Mouse (Mus musculus) skeletal muscle tissue, adult 2 months (tissue): ENCODE results near the gene Csrnp2.
"Not testable (repeated sequence)": the region's sequence is repeated elsewhere in the genome, so short reads cannot be mapped to it uniquely, and the experiment has no call there.

Experiments used
- DNase-seq: peaks from one replicate; pipeline ENCODE4 v3.0.0-alpha.2; 2012; ENCODE audit warnings: low read depth, low spot score

The Csrnp2 gene

DNA sequence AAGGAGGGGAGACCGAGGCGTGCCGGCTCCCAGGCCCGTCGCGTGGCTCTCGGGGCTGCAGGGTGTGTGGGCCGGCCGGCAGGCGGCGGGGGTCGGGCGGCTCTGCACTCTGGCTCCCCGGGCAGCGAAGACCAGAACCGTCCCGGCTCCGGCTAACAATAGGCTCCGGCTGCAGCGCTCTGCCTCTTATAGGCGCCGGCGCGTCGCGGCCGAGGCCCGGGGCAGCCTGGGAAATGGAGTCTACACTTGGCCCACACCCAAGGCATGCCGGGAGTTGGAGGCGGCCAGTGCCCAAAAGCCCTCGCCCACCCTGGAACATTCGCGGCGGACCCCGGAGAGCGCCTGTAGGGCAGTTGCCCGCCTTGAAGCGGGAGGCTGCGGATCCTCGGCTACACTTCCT is at the start of gene Csrnp2:
Gene Csrnp2, minus strand, starts transcription at position 387 of the 400 bp plus-strand sequence.
- peak; percentile 88 for DNase-seq

DNA sequence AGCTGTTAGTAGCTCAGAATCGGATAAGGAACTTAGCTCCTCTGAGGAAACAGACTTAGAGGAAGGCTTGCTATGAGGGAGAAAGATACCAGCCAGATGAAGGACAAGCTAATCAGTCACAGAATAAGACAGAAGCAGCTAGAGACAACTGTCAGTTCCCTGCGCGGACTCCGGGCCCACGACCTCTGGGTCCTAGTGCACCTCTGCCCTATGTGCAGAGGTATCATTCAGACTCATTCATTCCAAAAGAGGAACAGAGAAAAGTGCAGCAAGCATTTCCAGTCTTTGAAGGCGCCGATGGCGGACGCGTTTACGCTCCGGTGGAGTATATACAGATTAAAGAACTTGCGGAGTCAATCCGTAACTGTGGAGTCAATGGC is 48.4 kb upstream of the Csrnp2 start:
- not testable (repeated sequence) for DNase-seq

DNA sequence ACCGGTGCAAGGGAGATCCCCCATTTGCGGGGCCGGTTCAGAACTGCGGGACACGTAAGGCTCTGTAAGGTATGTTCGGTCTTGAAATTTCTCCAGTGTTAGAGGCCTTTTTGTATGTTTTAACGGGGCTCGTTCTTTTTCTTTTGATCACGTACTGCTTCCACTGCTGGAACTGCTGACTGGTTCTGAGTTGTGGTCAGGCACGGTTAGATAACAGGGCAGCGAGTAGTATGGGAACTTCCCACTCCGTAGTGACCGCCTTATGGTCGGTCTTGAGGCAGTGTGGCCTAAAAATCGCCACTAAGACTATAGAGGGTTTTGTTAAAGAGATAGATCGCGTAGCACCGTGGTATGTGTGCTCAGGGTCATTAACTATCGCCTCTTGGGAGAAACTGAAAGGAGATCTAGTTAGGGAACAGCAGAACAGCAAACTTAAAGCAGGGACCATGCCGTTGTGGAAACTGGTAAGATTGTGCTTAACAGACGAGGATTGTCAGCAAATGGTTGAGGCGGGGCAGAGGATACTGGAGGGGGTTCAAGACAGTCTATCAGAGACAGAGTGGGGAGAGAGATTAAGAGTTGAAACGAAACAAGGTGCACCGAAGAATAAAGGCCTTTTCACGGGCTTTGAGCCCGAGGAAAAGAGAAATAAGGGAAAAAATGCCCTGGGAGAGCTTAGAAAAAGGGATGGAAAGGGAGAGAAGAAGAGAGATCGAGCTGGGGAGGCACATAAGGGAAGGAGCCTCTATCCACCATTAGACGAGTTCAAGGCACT is 47.8 kb upstream of the Csrnp2 start:
- DNase-seq, result not testable (repeated sequence)

DNA sequence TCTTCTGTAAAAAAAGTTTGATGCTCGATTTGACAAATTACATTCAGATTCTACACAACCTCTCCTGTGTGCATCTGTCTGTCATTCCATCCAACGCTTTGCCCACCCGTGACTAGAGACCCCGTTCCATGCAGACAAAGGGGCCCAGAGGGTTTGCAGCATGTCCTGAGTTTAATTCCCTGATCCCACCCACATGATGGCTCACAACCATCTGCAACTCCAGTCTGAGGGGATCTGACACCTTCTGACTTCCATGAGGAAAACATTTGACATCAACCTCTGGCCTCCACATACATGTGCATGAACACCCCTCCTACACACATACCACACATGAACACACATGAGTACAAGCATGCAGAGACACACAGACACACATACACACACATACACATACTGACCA is 46.1 kb upstream of the Csrnp2 start:
- DNase-seq, result no peak

DNA sequence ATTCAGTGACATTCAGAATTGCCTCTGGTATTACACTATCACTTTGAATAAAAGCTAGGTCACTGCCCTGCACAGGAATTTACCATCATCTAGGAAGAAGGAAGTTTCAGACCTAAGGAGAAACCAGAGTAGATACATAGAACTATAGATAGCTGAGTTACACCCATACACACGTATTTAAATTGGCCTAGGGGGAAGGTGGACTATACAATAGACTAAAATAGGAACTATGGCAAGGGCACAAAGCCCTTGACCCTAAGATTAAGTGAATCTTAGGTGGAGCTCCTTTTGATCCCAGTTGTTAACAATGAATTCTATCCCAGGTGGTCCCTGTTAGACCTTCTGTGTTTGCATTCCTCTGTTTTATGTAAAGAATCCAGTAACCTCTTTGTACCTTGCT is 45.7 kb upstream of the Csrnp2 start:
- not testable (repeated sequence) for DNase-seq

DNA sequence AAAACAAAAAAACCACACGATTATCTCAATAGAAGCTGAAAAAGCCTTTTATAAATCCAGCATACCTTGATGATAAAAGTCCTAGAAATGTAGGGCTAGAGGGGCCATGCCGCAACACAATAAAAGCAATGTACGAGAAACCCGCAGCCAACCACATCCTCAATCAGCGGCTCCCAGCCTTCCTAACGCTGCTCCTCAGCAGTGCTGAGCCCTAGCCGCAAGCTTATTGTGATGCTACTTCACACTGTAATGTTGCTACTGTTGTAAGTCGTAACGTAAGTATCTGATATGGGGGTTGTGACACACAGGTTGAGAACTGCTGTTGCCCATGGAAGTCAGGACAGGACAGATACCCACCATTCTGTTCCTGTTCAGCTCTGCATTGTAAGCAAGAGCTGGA is 44.1 kb upstream of the Csrnp2 start:
- no peak for DNase-seq

DNA sequence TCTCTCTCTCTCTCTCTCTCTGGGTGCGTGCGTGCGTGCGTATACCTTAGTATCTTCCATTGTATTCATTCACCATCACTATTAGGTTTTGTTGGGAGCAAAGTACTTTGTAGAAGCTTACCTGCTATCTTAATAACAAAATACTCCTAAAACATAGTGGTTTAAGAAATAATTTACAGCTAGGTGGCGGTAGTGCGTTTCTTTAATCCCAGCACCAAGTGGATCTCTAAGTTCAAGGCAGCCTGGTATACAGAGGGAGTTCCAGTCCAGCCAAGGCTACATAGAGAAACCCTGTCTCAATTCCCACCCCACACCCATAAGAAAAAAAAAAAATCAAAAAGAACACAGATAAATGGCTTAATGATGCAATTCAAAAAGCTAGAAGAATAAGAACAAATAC is 42.6 kb upstream of the Csrnp2 start:
- peak; percentile 34 for DNase-seq

DNA sequence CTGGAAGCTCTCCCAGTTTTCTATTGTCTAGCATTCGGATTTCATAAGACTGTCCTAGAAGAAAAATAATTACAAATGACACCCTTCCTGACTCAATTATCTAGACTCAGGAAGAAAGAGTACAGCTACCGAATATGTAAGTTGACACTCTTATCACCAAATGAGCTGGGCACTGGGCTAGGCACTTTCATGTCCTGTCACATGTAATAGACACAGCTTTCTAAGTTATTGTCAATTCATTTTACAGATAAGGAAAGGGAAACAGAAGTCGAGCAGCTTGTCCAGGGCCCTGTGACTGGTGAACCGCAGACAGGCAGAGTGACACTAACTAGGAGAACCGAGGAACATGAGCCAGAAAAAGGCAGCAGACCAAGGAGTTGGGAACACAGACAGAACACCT is 32.6 kb upstream of the Csrnp2 start:
- no peak for DNase-seq

DNA sequence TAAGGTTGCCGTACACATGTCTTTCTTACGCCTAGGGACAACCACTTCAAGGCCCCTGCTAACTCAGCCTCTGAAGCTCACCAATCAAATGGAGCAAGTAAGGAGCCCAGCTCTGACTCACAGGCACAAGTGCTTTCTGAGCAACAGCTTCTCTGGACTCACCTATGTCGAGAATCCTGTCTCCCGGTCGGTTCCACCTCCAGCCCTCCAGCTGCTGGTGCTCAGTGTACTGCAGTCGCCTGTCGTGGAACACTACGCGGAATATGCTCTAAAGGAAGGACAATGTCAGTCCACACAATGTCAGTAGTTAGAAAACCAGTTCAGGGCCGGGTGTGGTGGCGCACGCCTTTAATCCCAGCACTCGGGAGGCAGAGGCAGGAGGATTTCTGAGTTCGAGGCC is 30.1 kb upstream of the Csrnp2 start:
- no peak for DNase-seq

DNA sequence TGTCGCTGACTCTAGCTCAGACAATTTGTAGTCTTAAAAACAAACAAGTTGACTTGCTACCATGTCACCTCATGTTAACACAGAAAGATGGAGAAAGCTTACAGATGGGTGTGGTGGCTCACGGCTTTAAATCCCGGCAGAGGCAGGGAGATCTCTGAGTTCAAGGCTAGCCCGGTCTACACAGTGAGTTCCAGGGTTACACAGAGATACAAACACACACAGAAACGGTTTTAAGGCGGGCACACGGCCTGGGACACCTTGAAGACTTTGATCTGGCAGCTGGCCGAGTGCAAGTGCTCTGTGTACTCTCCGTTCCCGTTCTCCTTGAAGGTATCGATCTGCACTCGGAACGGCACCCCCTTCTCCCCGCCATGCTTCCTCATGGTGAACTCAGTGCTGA is 25.0 kb upstream of the Csrnp2 start:
- no peak for DNase-seq

DNA sequence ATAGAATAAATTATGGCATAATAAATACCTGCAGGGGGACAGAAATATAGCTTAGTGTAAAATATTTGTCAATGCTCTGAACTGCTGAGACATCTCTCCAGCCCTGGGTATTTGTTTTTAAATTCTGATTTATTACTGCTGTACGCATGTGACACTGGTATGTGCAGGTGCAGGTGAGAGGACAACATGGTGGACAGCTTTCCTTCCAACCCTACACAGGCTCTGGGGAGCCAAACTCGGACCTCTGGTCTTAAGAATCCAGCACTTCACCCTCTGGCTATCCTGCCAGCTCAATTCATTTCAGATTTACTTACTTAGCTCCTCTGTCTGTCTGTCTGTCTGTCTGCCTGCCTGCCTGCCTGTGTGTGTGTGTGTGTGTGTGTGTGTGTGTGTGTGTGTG is 19.8 kb upstream of the Csrnp2 start:
- no peak for DNase-seq

DNA sequence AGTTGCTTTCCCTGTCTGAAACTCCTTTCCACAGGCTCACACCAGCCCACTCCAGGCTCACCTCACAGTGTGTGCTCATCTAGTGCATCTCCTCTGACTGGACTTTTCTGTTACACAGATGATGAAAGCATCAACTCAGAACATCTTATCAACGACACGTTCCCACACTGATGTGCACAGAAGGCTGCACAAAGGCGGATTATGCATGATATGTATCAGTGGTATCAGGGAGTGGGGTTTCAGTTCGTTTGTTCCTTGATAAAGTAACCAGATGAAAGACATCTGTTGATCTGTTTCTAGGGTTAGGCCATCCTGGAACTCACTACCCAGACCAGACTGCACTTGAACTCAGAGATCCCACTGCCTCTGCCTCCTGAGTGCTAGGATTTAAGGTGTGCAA is 18.1 kb upstream of the Csrnp2 start:
- DNase-seq, result no peak

DNA sequence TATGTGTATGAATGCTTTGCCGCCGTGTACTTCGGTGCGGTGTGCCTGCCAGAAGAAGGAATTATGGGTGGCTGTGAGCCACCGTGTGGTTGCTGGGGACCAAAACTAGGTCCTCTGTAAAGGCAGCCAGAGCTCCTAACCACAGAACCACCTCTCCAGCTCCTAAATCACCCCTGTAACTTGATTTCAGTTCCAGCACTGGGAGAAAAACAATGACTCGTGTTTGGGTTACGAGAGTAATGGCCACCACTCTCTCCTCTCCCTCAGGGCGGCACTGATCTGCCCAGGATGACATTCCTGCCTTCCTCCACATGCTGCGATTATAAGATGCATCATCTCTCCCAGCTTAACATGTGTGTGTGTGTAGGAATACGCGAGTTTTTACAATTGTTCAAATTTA is 14.8 kb upstream of the Csrnp2 start:
- no peak for DNase-seq

DNA sequence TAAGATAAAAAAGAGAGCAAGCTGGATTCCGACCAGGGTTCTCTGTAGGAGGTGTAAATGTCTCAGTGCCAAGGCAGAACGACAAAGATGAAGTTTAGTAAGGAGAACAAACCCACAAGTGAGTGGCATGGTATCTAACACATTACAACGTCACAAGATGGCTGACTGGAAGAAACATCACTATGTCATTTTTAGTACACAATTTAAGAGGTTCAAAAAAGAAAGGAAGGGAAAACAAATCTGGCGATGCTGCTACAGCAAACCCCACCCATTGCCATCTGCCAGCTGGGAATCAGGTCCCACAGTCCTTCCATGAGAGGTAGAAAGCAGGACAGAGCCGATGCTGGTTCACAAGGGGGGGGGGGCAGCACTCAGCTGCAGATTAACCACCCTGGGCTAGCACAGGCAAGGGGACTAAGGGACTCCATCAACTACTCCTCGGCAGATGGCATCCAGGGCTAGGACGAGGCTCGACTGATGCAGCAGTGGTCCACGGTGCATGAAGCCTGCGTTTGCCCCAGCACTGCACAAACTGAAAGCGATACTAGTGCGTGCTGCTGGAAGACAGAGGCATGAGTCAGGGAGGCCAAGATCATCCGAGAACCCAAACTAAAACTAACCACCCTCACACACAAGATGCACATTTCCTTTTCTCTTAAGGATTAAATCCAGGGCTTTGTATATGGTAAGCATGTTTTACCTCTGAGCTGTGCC is 13.3 kb upstream of the Csrnp2 start:
- no peak for DNase-seq

DNA sequence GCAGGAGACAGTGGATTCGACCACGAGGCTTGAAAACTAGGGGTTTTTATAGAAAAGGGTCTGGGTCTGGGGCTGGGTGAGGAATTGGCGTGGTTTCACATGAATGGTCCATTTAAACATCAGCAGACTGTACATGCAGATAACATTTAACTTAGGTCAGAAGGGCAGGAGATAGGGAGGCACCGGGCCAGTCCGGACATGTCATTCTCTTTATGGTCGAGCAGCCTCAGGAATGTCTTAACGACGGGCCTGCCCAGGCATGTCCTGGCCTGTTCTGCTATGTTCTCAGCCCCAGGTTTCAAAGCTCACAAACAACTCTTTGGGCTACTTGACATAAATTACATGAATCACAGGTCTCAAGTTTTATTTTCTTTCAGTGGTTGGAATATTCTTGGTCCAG is 4.2 kb upstream of the Csrnp2 start:
- not testable (repeated sequence) for DNase-seq

DNA sequence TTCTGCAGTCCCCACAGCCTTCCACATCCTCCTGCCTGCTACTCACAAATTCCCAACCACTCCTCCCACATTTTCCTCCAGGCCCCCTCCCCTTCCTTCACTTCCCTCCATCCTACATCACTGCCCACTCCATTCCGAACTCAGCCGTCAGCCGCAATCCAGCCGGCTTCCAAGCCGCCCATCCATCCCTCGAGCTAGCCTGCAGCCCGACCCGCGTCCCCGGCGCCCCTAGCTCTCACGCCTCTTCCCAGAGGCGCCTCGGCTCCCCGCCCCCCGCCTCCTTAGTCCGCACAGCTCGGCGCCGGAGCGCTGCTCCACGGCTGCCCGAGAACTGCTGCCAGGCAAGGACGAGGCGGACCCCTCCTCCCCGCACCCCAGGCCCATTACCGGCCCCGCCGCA is 641 bp downstream of the Csrnp2 start:
- DNase-seq, result no peak

DNA sequence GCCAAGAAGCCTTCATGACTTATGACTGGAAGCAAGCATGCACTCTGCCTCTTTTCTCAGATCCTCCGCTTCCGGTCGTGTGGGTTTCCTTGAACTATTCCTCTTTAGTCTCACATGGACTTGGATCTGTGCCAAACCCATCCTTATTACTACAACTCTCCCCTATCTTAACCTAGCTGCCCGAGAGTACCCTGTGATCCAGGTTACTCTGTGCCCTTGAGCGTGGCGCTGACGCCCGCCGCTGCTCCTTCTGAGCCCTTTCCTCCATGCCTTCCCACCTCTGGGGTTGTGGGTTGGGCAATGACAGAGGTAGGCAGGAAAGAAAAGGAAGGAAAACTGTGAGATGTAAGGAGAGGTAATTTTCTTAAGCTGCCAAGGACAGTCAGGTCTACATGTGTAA is 3.3 kb downstream of the Csrnp2 start:
- no peak for DNase-seq

DNA sequence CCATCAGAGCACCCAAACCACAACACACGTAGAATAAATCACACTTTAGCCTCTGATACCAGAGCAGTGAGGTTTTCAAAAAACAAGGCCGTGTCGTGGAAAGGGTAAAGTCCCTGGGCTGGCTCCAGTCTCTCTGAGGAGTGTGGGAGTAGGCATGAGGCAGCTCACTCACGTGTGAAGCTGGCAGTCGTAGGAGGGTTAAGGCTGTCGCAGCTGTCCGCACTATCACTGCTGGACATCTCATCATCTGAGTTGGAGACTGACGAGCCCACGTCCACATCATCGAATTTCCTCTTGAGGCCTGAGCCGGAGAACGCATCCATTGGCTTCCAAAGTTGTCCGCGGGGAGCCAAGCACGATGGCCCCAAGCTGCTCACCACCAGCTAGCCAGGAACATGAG is 6.0 kb downstream of the Csrnp2 start:
- no peak for DNase-seq

DNA sequence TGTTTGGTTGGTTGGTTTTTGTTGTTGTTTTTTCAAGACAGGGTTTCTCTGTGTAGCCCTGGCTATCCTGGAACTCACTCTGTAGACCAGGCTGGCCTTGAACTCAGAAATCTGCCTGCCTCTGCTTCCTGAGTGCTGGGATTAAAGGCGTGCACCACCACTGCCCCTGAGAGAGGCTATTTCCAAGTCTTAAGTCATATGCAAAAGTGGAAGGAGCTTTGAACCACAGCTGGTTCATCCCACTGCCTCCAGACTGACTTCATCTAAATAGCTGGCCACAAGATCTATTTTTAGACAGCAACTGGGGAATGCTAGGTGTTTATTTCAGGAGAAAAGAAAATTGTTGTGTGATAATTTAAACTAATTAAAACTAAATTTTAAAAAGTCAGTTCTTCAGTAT is 7.0 kb downstream of the Csrnp2 start:
- DNase-seq, result not testable (repeated sequence)

DNA sequence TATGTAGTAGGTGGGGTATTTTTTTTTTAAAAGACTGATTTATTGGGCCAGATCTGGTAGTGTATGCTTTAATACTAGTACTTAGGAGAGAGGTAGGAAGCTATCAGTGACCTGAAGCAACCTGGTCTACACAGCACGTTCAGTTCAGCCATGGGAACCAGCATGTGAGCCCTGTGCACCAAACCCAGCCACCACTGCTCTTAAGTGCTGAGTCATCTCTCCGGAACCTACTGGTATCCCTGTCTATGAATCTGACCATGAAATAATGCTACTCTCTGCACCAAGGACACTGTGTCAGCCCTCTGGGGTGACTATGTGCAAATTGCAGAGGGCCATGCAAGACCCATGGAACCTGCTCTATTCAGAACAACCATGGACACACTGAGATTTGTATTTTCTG is 8.2 kb downstream of the Csrnp2 start:
- DNase-seq, result no peak

DNA sequence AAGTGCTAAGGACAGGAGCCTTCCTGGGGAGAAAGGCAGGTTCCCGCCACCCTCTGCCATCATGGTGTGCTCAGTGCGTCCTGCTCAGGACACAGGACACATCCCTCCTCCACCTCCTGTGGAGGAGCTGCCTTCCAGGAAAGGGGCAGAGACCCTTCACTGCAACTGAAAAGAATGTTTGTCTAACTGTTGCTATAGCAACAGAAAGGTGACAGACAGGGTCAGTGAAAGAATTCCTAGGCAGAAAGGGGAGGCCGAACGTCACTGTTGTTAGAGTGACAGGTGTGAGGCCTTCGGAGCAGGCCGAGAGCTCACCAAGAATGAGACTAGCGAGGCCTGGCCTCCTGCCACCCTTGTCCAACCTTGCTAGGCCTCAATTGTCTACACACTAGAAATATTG is 8.8 kb downstream of the Csrnp2 start:
- no peak for DNase-seq

DNA sequence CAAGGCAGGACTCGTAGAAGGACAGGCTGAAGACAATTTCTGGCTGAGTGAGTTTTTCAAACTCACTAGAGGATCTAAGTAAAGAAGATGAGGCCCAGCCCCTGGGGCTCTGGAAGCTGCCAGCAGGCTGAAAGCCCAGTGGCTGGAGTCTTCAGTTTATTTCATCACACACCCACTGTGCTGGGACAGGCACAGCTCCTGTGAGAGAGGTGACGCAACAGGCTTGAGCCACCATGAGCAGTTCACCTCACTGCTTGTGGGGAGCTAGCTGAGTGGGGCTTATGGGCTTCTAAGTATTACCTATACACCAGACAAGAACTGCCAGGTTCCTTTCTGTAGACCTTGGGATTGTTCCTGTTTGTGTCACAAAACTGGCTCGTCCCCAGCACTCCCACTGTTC is 9.7 kb downstream of the Csrnp2 start:
- DNase-seq, result peak; percentile 40

DNA sequence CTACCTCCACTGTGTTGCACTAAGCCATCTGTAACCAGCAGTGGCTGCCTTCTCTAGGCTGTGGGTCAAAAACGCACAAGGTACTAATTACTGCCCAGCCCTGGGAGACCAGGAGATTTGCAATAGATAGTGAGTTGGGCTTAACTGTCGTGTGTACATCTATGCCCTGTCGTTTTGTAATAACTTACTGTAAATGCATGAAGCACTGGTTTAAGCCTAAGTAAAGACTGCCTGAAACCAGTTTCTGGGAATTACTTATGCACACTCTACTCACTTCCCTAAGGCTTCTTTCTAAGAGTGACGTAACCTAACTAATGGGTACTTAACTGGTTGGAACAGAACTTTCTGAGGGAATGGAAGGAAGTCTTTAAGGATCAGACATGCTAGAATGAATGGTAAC is 16.4 kb downstream of the Csrnp2 start:
- no peak for DNase-seq
